Mouse (Mus musculus) myocyte (in vitro differentiated cells): ENCODE data around the gene Ttc39b.

ENCODE experiments used
- CEBPB ChIP-seq: IDR thresholded peaks from 2 replicates; pipeline ENCODE4 v1.6.1; 2011; ENCODE audit warnings: mild to moderate bottlenecking, moderate library complexity; ENCODE audit not compliant: poor library complexity, insufficient read depth, severe bottlenecking
- E2F4 ChIP-seq: IDR thresholded peaks from one replicate; pipeline ENCODE4 v1.6.1; 2011; ENCODE audit warnings: mild to moderate bottlenecking, control low read depth, moderate library complexity; ENCODE audit not compliant: insufficient read depth
- MAX ChIP-seq: IDR thresholded peaks from one replicate; pipeline ENCODE4 v1.6.1; 2011; ENCODE audit warnings: low read depth, mild to moderate bottlenecking, control low read depth
- MYOD1 ChIP-seq, 3 experiments: IDR thresholded peaks; one replicate each; pipeline ENCODE4 v1.6.1; 2011; ENCODE audit warnings: control low read depth in 2 of 3, low read depth in 2 of 3, mild to moderate bottlenecking in 2 of 3, moderate library complexity in 1 of 3; ENCODE audit not compliant: insufficient read length in 2 of 3, control insufficient read depth in 1 of 3
- MYOG ChIP-seq, 3 experiments: IDR thresholded peaks; one replicate each; pipeline ENCODE4 v1.6.1; 2011; ENCODE audit warnings: control low read depth in 2 of 3, low read depth in 2 of 3, mild to moderate bottlenecking in 2 of 3; ENCODE audit not compliant: insufficient read length in 2 of 3, control insufficient read depth in 1 of 3, insufficient read depth in 1 of 3
- POLR2A ChIP-seq: IDR thresholded peaks from one replicate; pipeline ENCODE4 v1.6.1; 2011; ENCODE audit warnings: low read depth, mild to moderate bottlenecking, control low read depth, moderate library complexity; ENCODE audit not compliant: insufficient read length
- POLR2AphosphoS2 ChIP-seq: IDR thresholded peaks from one replicate; pipeline ENCODE4 v1.6.1; 2011; ENCODE audit warnings: low read depth, control low read depth; ENCODE audit not compliant: insufficient read length
- REST ChIP-seq: IDR thresholded peaks from one replicate; pipeline ENCODE4 v1.6.1; 2011; ENCODE audit warnings: mild to moderate bottlenecking, control low read depth, moderate library complexity; ENCODE audit not compliant: insufficient read depth, insufficient read length
- SRF ChIP-seq: IDR thresholded peaks from one replicate; pipeline ENCODE4 v1.6.1; 2011; ENCODE audit warnings: low read depth; ENCODE audit not compliant: control insufficient read depth, insufficient read length
- TCF12 ChIP-seq: IDR thresholded peaks from one replicate; pipeline ENCODE4 v1.6.1; 2011; ENCODE audit warnings: mild to moderate bottlenecking, control low read depth; ENCODE audit not compliant: poor library complexity, insufficient read depth, severe bottlenecking
- USF1 ChIP-seq: IDR thresholded peaks from one replicate; pipeline ENCODE4 v1.6.1; 2011; ENCODE audit warnings: low read depth, mild to moderate bottlenecking, control low read depth, moderate library complexity

GRCm38 (mm10) chr4:83357738-83358137, 33.7 kb upstream of the Ttc39b start:
- no peak for TF ChIP-seq POLR2A
- no peak for TF ChIP-seq E2F4
- TF ChIP-seq CEBPB = no peak
- no peak for TF ChIP-seq MAX
- TF ChIP-seq POLR2AphosphoS2 = no peak
- no peak for TF ChIP-seq SRF
- TF ChIP-seq TCF12 = no peak
- TF ChIP-seq MYOG (IDR thresholded peaks at IDR 0.05; ENCODE audit: control insufficient read depth in 1 of 3, insufficient read depth in 1 of 3, insufficient read length in 2 of 3, low read depth in 2 of 3) = no peak
- TF ChIP-seq MYOD1 (IDR thresholded peaks at IDR 0.05; ENCODE audit: control insufficient read depth in 1 of 3, insufficient read length in 2 of 3, low read depth in 2 of 3) = no peak
- no peak for TF ChIP-seq REST
- no peak for TF ChIP-seq USF1
